Mouse (Mus musculus) embryonic fibroblast, embryonic 13.5 days (primary cell): ENCODE data around the gene Olfr1020.

Experiments used
- CTCF ChIP-seq: IDR thresholded peaks from 2 replicates; pipeline ENCODE4 v1.5.1; 2011; ENCODE audit warnings: mild to moderate bottlenecking, control low read depth, low read length, moderate library complexity, borderline replicate concordance; ENCODE audit not compliant: insufficient read depth
- POLR2A ChIP-seq: IDR thresholded peaks from 2 replicates; pipeline ENCODE4 v1.6.1; 2011; ENCODE audit warnings: low read depth, mild to moderate bottlenecking, control low read depth, low read length, moderate library complexity

- TF ChIP-seq CTCF (no peak), POLR2A (no peak)
These were observed 38.5 kb downstream of the Olfr1020 start, which contains the start of gene Olfr1023 for GRCm38 (mm10) chr2:85885340-85885739.
